Mouse (Mus musculus) spleen, postnatal 4 days (tissue): Measurements from ENCODE around the gene Trhde.

ENCODE experiments used
- DNase-seq, 2 experiments: peaks; one replicate each; pipeline ENCODE4 v3.0.0; 2022; ENCODE audit warnings: low spot score in 2 of 2

Gene Trhde

GRCm38 (mm10) chr10:114802161-114802651 lies at the start of gene Trhde:
Gene Trhde (minus strand): TSS chr10:114802307.
- no peak for DNase-seq

GRCm38 (mm10) chr10:114841966-114842365 lies 39.9 kb upstream of the Trhde start:
- DNase-seq = no peak

GRCm38 (mm10) chr10:114841440-114841839 lies 39.3 kb upstream of the Trhde start:
- no peak for DNase-seq

GRCm38 (mm10) chr10:114831313-114831712 lies 29.2 kb upstream of the Trhde start:
- no peak for DNase-seq

- no peak for DNase-seq
Measured at GRCm38 (mm10) chr10:114808799-114809198, 6.7 kb upstream of the Trhde start.

- DNase-seq = no peak
Measured at GRCm38 (mm10) chr10:114805884-114806283, 3.8 kb upstream of the Trhde start.

- DNase-seq = peak in 1 of 2 experiments; percentile 56
Measured at GRCm38 (mm10) chr10:114801457-114802160, 498 bp downstream of the Trhde start.

GRCm38 (mm10) chr10:114800331-114801304 lies 1.5 kb downstream of the Trhde start:
- DNase-seq = peak in 1 of 2 experiments; percentile 59

GRCm38 (mm10) chr10:114799481-114799880 lies 2.6 kb downstream of the Trhde start:
- DNase-seq = no peak

GRCm38 (mm10) chr10:114798788-114799187 lies 3.3 kb downstream of the Trhde start:
- no peak for DNase-seq

GRCm38 (mm10) chr10:114798218-114798617 lies 3.9 kb downstream of the Trhde start:
- DNase-seq = no peak

- DNase-seq = no peak
Measured at GRCm38 (mm10) chr10:114797664-114798063, 4.4 kb downstream of the Trhde start.

GRCm38 (mm10) chr10:114796872-114797271 lies 5.2 kb downstream of the Trhde start:
- no peak for DNase-seq

- DNase-seq = no peak
Measured at GRCm38 (mm10) chr10:114794214-114794613, 7.9 kb downstream of the Trhde start.

- DNase-seq = no peak
Measured at GRCm38 (mm10) chr10:114765914-114766313, 36.2 kb downstream of the Trhde start.

GRCm38 (mm10) chr10:114762125-114762524 lies 40.0 kb downstream of the Trhde start:
- no peak for DNase-seq

- DNase-seq = no peak
Measured at GRCm38 (mm10) chr10:114759240-114759639, 42.9 kb downstream of the Trhde start.

- no peak for DNase-seq
Measured at GRCm38 (mm10) chr10:114758614-114759013, 43.5 kb downstream of the Trhde start.

GRCm38 (mm10) chr10:114742755-114743705 lies 59.1 kb downstream of the Trhde start:
- DNase-seq = no peak

- DNase-seq = no peak
Measured at GRCm38 (mm10) chr10:114739916-114740315, 62.2 kb downstream of the Trhde start.

- DNase-seq = no peak
Measured at GRCm38 (mm10) chr10:114737581-114737980, 64.5 kb downstream of the Trhde start.
